ENCODE assay signal across 8 mouse cellular contexts in genomic region chr11:97021873-97022484, GRCm38 (mm10). TPM values are rescaled to one million over a fixed set of nuclear protein-coding genes. Genes with fewer than 3 reads are reported as not detected.
DNase-seq lines count a peak whose midpoint lies in the region; ATAC-seq lines count a peak whose summit lies in the region.

No protein-coding gene starts in this region.

- H3K9ac ChIP-seq in intestine, embryonic 14.5 days (ENCODE audit: low read length): peak overlapping the region; percentile 53
- peak overlapping the region; percentile 53 for H3K9ac ChIP-seq in midbrain, embryonic 11.5 days (ENCODE audit: low read length)

- intact Hi-C loops in gastrocnemius, postnatal 36 days (cut with DNase I): loop anchor here (1.0 kb wide), 1 partner anchor 41 kb away; no protein-coding TSS in a partner anchor

- WGBS in intestine, embryonic 14.5 days: 2% methylated on average over 50 of the region's 50 CpGs
- 1% methylated on average over 50 of the region's 50 CpGs for WGBS in limb, embryonic 10.5 days
- WGBS in midbrain, embryonic 11.5 days: under 1% methylated on average over 50 of the region's 50 CpGs

- no peak overlapping the region for H3K27ac ChIP-seq in intestine, embryonic 14.5 days (ENCODE audit: low read depth)
- H3K27ac ChIP-seq in limb, embryonic 10.5 days: peak overlapping the region; percentile 72
- no peak overlapping the region for H3K27ac ChIP-seq in midbrain, embryonic 11.5 days (ENCODE audit: low read depth, low read length)

- H3K9me3 ChIP-seq in intestine, embryonic 14.5 days (ENCODE audit: control insufficient read depth, low read length): no peaks in the 10 kb centered on the region
- no peaks in the 10 kb centered on the region for H3K9me3 ChIP-seq in limb, embryonic 10.5 days (replicated peaks)
- H3K9me3 ChIP-seq in midbrain, embryonic 11.5 days (ENCODE audit: control insufficient read depth, low read length): no peaks in the 10 kb centered on the region

- DNase-seq in adrenal gland, adult 8-10 months: peak; percentile 50
- DNase-seq in embryo, embryonic 10.5 days (ENCODE audit: low spot score): peak; percentile 80
- peak; percentile 66 to 67 for DNase-seq in gastrocnemius, postnatal 36 days
- peak; percentile 87 for DNase-seq in intestine, embryonic 14.5 days (ENCODE audit: low spot score)
- peak; percentile 80 for DNase-seq in limb, embryonic 10.5 days (ENCODE audit: low spot score)
- DNase-seq in midbrain, embryonic 11.5 days (ENCODE audit: low spot score, missing footprints): peak; percentile 98
- DNase-seq in skeletal muscle tissue, adult 2 months (ENCODE audit: low read depth, low spot score): peak; percentile 34
- DNase-seq in adipocyte (ENCODE audit: low spot score): no peak

- H3K36me3 ChIP-seq in intestine, embryonic 14.5 days (ENCODE audit: control insufficient read depth, insufficient read depth, low read length): no peaks in the 10 kb centered on the region
- no peaks in the 10 kb centered on the region for H3K36me3 ChIP-seq in limb, embryonic 10.5 days
- no peaks in the 10 kb centered on the region for H3K36me3 ChIP-seq in midbrain, embryonic 11.5 days (ENCODE audit: control insufficient read depth, insufficient read depth, low read length)

- peaks cover 70% of the 10 kb centered on the region for H3K27me3 ChIP-seq in intestine, embryonic 14.5 days (replicated peaks; ENCODE audit: control insufficient read depth, insufficient read depth, low read length)
- H3K27me3 ChIP-seq in limb, embryonic 10.5 days (ENCODE audit: low read depth, poor library complexity, severe bottlenecking): peaks cover 84% of the 10 kb centered on the region
- peaks cover 77% of the 10 kb centered on the region for H3K27me3 ChIP-seq in midbrain, embryonic 11.5 days (ENCODE audit: control insufficient read depth, insufficient read depth, low read length)

- peaks cover 22% of the 10 kb centered on the region for H3K4me1 ChIP-seq in intestine, embryonic 14.5 days (replicated peaks; ENCODE audit: control insufficient read depth, insufficient read depth, low read length)
- peaks cover 58% of the 10 kb centered on the region for H3K4me1 ChIP-seq in limb, embryonic 10.5 days
- H3K4me1 ChIP-seq in midbrain, embryonic 11.5 days (ENCODE audit: control insufficient read depth, insufficient read depth, low read length): peaks cover 25% of the 10 kb centered on the region

- ATAC-seq in intestine, embryonic 14.5 days (replicated peaks; ENCODE audit: low FRiP score, low TSS enrichment, low read depth): peak; percentile 25; the same call in 1 of the 2 replicates
- peak; percentile 60 for ATAC-seq in midbrain, embryonic 11.5 days (ENCODE audit: low FRiP score)

- peak overlapping the region; percentile 83 for H3K4me2 ChIP-seq in intestine, embryonic 14.5 days (ENCODE audit: low read length)
- peak overlapping the region; percentile 72 for H3K4me2 ChIP-seq in midbrain, embryonic 11.5 days

- peak overlapping the region; percentile 48 for H3K4me3 ChIP-seq in intestine, embryonic 14.5 days (ENCODE audit: low read depth, low read length)
- H3K4me3 ChIP-seq in limb, embryonic 10.5 days: peak overlapping the region; percentile 54
- peak overlapping the region; percentile 41 for H3K4me3 ChIP-seq in midbrain, embryonic 11.5 days (ENCODE audit: low read depth, low read length)

RNA-seq across cellular contexts. Expression of gene Scrn2, which starts 7.8 kb away (rescaled TPM):
- 10 to 100 TPM; 19.4 to 40.6 (median 31.8) TPM for total RNA-seq in adrenal gland, adult 8-10 months (2022)
- 1 to 10 TPM; 9.6 to 9.8 TPM for total RNA-seq in gastrocnemius, postnatal 36 days (2021)
- polyA plus RNA-seq in intestine, embryonic 14.5 days (2014; fragmentation: Nextera tagmentation; extraction: Ambion mirVana): 18.6 and 19.0 TPM in 2 replicates
- polyA plus RNA-seq in limb, embryonic 10.5 days (2016; fragmentation: Nextera tagmentation; extraction: Ambion mirVana): 47.5 and 50.4 TPM in 2 replicates
- polyA plus RNA-seq in midbrain, embryonic 11.5 days (2014; fragmentation: Nextera tagmentation; extraction: Ambion mirVana): 21.3 and 22.1 TPM in 2 replicates

RNA-seq across cellular contexts. Expression of gene Sp6, which starts 8.8 kb away (rescaled TPM):
- under 1 TPM; 0.28 to 0.94 (median 0.61) TPM for total RNA-seq in adrenal gland, adult 8-10 months (2022)
- not detected for total RNA-seq in gastrocnemius, postnatal 36 days (2021)
- not detected in 2 replicates for polyA plus RNA-seq in intestine, embryonic 14.5 days (2014; fragmentation: Nextera tagmentation; extraction: Ambion mirVana)
- 9.2 and 11.8 TPM in 2 replicates for polyA plus RNA-seq in limb, embryonic 10.5 days (2016; fragmentation: Nextera tagmentation; extraction: Ambion mirVana)
- polyA plus RNA-seq in midbrain, embryonic 11.5 days (2014; fragmentation: Nextera tagmentation; extraction: Ambion mirVana): not detected in 2 replicates

RNA-seq across cellular contexts. Expression of gene Lrrc46, which starts 19.2 kb away (rescaled TPM):
- total RNA-seq in adrenal gland, adult 8-10 months (2022): 1 to 10 TPM; 1.1 to 1.5 (median 1.3) TPM
- total RNA-seq in gastrocnemius, postnatal 36 days (2021): under 1 TPM in 1 of 2 experiments, not detected in 1; 0.20 TPM
- polyA plus RNA-seq in intestine, embryonic 14.5 days (2014; fragmentation: Nextera tagmentation; extraction: Ambion mirVana): 0.44 and 0.49 TPM in 2 replicates
- polyA plus RNA-seq in limb, embryonic 10.5 days (2016; fragmentation: Nextera tagmentation; extraction: Ambion mirVana): 0.90 and 1.0 TPM in 2 replicates
- polyA plus RNA-seq in midbrain, embryonic 11.5 days (2014; fragmentation: Nextera tagmentation; extraction: Ambion mirVana): 2.7 TPM in 2 replicates

RNA-seq across cellular contexts. Expression of gene Mrpl10, which starts 19.4 kb away (rescaled TPM):
- total RNA-seq in adrenal gland, adult 8-10 months (2022): 100 to 1,000 TPM; 129 to 161 (median 147) TPM
- 10 to 100 TPM; 40.8 to 45.5 TPM for total RNA-seq in gastrocnemius, postnatal 36 days (2021)
- 96.4 and 98.5 TPM in 2 replicates for polyA plus RNA-seq in intestine, embryonic 14.5 days (2014; fragmentation: Nextera tagmentation; extraction: Ambion mirVana)
- polyA plus RNA-seq in limb, embryonic 10.5 days (2016; fragmentation: Nextera tagmentation; extraction: Ambion mirVana): 93.6 and 94.8 TPM in 2 replicates
- polyA plus RNA-seq in midbrain, embryonic 11.5 days (2014; fragmentation: Nextera tagmentation; extraction: Ambion mirVana): 71.0 and 72.2 TPM in 2 replicates

RNA-seq across cellular contexts. Expression of gene Osbpl7, which starts 28.4 kb away (rescaled TPM):
- 10 to 100 TPM; 14.3 to 23.7 (median 18.1) TPM for total RNA-seq in adrenal gland, adult 8-10 months (2022)
- 1 to 10 TPM; 2.6 to 2.9 TPM for total RNA-seq in gastrocnemius, postnatal 36 days (2021)
- polyA plus RNA-seq in intestine, embryonic 14.5 days (2014; fragmentation: Nextera tagmentation; extraction: Ambion mirVana): 7.3 and 7.8 TPM in 2 replicates
- polyA plus RNA-seq in limb, embryonic 10.5 days (2016; fragmentation: Nextera tagmentation; extraction: Ambion mirVana): 8.3 and 10.1 TPM in 2 replicates
- polyA plus RNA-seq in midbrain, embryonic 11.5 days (2014; fragmentation: Nextera tagmentation; extraction: Ambion mirVana): 4.2 and 4.8 TPM in 2 replicates

Comparison
In these comparisons a context has a peak if more than half of its experiments do, and no peak if none do; other contexts are left out.
1. RNA of gene Sp6, which starts 8.8 kb away (polyA plus RNA-seq): 9.2 to 11.8 TPM in limb, embryonic 10.5 days; not detected in midbrain, embryonic 11.5 days and not detected in intestine, embryonic 14.5 days; every median in the first group is over 10 times any median in the second.
2. Peak in every context shown above with its lines, with median percentiles within 50 percentile points of each other: H3K4me3 ChIP-seq.